Mouse (Mus musculus) intestine, embryonic 16.5 days (tissue): ENCODE results near the gene Cd300ld3. TPM values are rescaled to one million over a fixed set of nuclear protein-coding genes. Genes with fewer than 3 reads are reported as not detected.

Experiments used
- ATAC-seq: fragments of 200-750 bp; cut with Nextera tagmentation; 2 replicates; pipeline ENCODE4 v1.8.0; 2017; ENCODE audit warnings: moderate TSS enrichment, moderate library complexity
- H3K27ac ChIP-seq: fragments of 300-500 bp; sonication (generic); 2 replicates; pipeline ENCODE4 v1.5.1; 2014; ENCODE audit warnings: mild to moderate bottlenecking, low read length
- H3K27me3 ChIP-seq: fragments of 300-500 bp; sonication (generic); replicated peaks from 2 replicates; pipeline ENCODE4 v1.6.1; 2014; ENCODE audit warnings: low read length, control low read depth, mixed read lengths; ENCODE audit not compliant: control insufficient read depth, insufficient read depth
- H3K36me3 ChIP-seq: fragments of 300-500 bp; sonication (generic); 2 replicates; pipeline ENCODE4 v1.6.1; 2014; ENCODE audit warnings: low read length, control low read depth; ENCODE audit not compliant: control insufficient read depth, insufficient read depth
- H3K4me1 ChIP-seq: fragments of 300-500 bp; sonication (generic); 2 replicates; pipeline ENCODE4 v1.6.1; 2014; ENCODE audit warnings: low read length, control low read depth, mixed read lengths; ENCODE audit not compliant: control insufficient read depth, insufficient read depth
- H3K4me2 ChIP-seq: fragments of 300-500 bp; sonication (generic); 2 replicates; pipeline ENCODE4 v1.6.1; 2014; ENCODE audit warnings: low read depth, low read length, control low read depth
- H3K4me3 ChIP-seq: fragments of 300-500 bp; sonication (generic); 2 replicates; pipeline ENCODE4 v1.5.1; 2014; ENCODE audit warnings: mild to moderate bottlenecking, low read length
- H3K9ac ChIP-seq: fragments of 300-500 bp; sonication (generic); 2 replicates; pipeline ENCODE4 v1.6.1; 2014; ENCODE audit warnings: low read depth, low read length
- H3K9me3 ChIP-seq: fragments of 300-500 bp; sonication (generic); 2 replicates; pipeline ENCODE4 v1.6.1; 2016; ENCODE audit warnings: low read length, control low read depth; ENCODE audit not compliant: control insufficient read depth
- WGBS: fragments of 180-500 bp; shearing (Covaris S2); extraction: QIAGEN DNeasy Blood & Tissue Kit; methylation state at CpG from one replicate; pipeline ENCODE4 v1.1.7; 2014; 5-methylcytosine and 5-hydroxymethylcytosine counted together
- polyA plus RNA-seq: library from polyadenylated mRNA; unstranded; fragments of >200 nt; fragmentation: Nextera tagmentation; extraction: Ambion mirVana; gene quantifications from 2 replicates; pipeline ENCODE4 v1.2.1, GENCODE M21; 2015

Gene Cd300ld3
- polyA plus RNA-seq = not detected in 2 replicates

DNA sequence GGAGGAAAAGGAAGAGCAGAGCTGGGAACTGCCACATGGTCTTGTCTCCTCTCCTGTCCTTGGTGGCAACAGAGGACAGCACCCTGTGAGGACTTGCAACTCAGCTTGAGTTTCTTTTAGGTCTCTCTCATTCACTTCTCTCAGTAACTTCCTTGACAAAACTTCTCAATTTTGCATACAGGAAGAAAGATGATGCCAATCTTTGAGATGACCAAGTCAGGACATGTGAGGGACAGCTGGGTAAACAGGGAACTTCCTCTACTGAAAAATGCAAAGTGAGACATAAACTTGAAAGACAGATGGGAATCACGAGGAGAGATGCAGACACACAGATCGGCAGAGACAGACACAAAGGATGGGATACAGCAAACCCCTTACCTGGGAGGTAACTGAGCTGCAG lies at the start of gene Cd300ld3:
Gene Cd300ld3 (minus strand): TSS at position 151 of the 400 bp plus-strand sequence.
- H3K36me3 ChIP-seq = no peaks in the 10 kb centered on the region
- H3K9ac ChIP-seq = no peak within 1 kb of the TSS
- no peak for ATAC-seq
- H3K4me2 ChIP-seq = no peak within 1 kb of the TSS
- 79% methylated on average over 2 of the region's 2 CpGs for WGBS
- H3K4me3 ChIP-seq = no peak within 1 kb of the TSS
- H3K9me3 ChIP-seq = no peaks in the 10 kb centered on the region
- no peaks in the 10 kb centered on the region for H3K27me3 ChIP-seq
- H3K27ac ChIP-seq = no peak within 1 kb of the TSS
- H3K4me1 ChIP-seq = no peaks in the 10 kb centered on the region

DNA sequence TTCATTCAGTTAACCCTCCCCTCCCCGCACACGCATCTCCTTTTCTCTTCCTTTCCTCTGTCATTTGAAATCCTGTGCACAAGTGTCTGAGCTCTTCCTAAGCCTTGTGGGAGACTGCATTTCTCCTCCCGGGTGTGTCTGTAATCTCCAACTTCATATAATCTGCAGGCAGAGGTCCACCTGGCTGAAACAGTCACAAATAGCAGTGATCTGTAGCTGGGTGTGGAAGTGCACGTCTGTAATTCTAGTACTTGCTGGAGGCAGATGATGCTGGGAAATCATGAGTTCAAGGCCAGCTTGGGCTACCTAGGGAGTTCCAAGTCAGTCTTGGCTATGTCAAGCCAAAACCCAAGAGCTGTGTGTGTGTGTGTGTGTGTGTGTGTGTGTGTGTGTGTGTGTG lies 43.9 kb upstream of the Cd300ld3 start:
- WGBS = 12% methylated on average over 4 of the region's 4 CpGs

DNA sequence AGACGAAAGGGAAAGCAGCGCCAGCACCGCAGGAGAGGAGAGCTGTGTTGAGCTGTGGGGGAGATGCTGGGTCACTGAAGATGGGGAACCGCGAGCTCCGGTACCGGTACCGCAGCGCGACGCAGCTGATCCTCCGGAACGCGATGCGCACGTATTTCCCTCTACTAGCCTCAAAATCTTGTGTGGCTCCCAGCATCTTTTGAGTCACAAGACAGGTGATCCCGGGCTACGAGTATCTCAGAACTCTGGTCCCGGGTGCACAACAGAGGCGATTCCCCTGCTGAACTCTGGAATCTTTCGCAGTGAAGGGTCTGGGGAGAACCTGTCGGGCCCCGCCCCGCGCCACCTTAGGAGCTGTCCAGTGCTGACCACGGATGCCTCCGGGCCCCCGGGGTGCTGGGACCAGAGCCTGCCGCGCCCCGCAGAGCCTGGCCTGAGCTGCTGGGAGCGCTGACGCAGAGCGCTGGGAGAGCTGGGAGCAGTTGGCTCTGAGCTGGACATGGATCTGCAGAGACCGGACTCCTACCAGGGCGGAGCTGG lies 43.2 kb upstream of the Cd300ld3 start, which contains the start of gene Rab37:
Gene Rab37 (plus strand): TSS at position 70 of the 540 bp plus-strand sequence.
- Histone ChIP-seq H3K4me1 (0 out of 2 replicates have a peak, but pooled peaks cover 4% of the 10 kb centered on the region), H3K4me3 (0 out of 2 replicates have a peak within 1 kb of the TSS, but pooled peaks have one; percentile 7)
- 2% methylated on average over 36 of the region's 36 CpGs for WGBS

More for the DNA sequence above, 43.9 kb upstream of the Cd300ld3 start:
- H3K9me3 ChIP-seq = no peaks in the 10 kb centered on the region
- no peak overlapping the region for H3K4me2 ChIP-seq
- peaks cover 9% of the 10 kb centered on the region; the same call in 1 of the 2 replicates for H3K27me3 ChIP-seq
- H3K9ac ChIP-seq = no peak overlapping the region
- no peak overlapping the region for H3K4me3 ChIP-seq
- no peak overlapping the region for H3K27ac ChIP-seq
- ATAC-seq = no peak
- H3K4me1 ChIP-seq = 0 out of 2 replicates have a peak, but pooled peaks cover 4% of the 10 kb centered on the region
- no peaks in the 10 kb centered on the region for H3K36me3 ChIP-seq

DNA sequence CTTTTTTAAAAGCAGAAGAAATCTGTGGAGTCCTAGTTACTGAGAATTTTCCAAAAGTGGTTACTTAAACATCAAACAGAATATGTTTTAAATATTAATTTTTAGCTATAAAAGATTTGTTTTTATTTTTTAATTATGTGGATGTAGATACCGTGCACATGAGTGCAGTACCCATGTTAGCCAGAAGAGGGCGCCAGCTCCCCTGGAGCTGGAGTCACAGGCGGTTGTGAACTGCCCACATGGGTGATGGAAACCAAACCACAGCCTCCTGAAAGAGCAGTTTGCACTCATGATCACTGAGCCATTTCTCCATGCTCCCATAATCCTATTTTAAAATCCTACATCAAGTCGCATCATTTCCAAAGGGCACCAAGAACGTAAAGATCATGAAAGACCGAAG lies 41.6 kb upstream of the Cd300ld3 start:
- ATAC-seq = no peak

More for the DNA sequence above, 43.2 kb upstream of the Cd300ld3 start, which contains the start of gene Rab37:
- Histone ChIP-seq H3K27me3 (peaks cover 9% of the 10 kb centered on the region; the same call in 1 of the 2 replicates), H3K27ac (no peak within 1 kb of the TSS), H3K9ac (peak within 1 kb of the TSS; percentile 21; the same call in 1 of the 2 replicates), H3K36me3 (no peaks in the 10 kb centered on the region), H3K9me3 (no peaks in the 10 kb centered on the region), H3K4me2 (0 out of 2 replicates have a peak within 1 kb of the TSS, but pooled peaks have one; percentile 10)
- peak; percentile 48; the same call in 1 of the 2 replicates for ATAC-seq

DNA sequence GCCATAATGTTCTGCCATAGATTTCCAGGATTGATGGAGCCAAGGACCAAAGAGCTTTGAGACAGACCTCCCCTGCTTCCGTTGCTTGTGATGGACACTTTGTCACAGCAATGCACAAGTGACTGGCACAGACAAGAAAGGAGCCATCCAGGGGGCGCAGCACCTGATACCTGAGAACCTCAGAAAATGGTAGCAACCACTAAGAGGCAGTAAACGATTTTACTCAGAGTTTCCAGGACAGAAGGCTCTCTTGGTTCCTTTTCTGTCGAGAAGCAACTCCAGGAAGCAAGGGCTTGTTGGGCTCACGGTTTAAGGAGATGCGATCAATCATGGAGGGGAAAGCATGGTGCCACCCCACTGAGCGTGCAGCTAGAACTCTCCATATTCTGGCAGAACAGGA lies 38.0 kb upstream of the Cd300ld3 start:
- H3K27ac ChIP-seq = no peak overlapping the region
- no peaks in the 10 kb centered on the region for H3K9me3 ChIP-seq
- 0 out of 2 replicates have a peak, but pooled peaks cover under 1% of the 10 kb centered on the region for H3K4me1 ChIP-seq
- no peak overlapping the region for H3K4me2 ChIP-seq
- H3K36me3 ChIP-seq = no peaks in the 10 kb centered on the region
- H3K27me3 ChIP-seq = peaks cover under 1% of the 10 kb centered on the region; the same call in 1 of the 2 replicates
- ATAC-seq = no peak
- H3K4me3 ChIP-seq = no peak overlapping the region
- 51% methylated on average over 7 of the region's 7 CpGs for WGBS
- H3K9ac ChIP-seq = no peak overlapping the region

More for the DNA sequence above, 41.6 kb upstream of the Cd300ld3 start:
- H3K27me3 ChIP-seq = peaks cover 9% of the 10 kb centered on the region; the same call in 1 of the 2 replicates
- H3K4me1 ChIP-seq = 0 out of 2 replicates have a peak, but pooled peaks cover 4% of the 10 kb centered on the region
- H3K4me2 ChIP-seq = no peak overlapping the region
- no peak overlapping the region for H3K4me3 ChIP-seq
- H3K36me3 ChIP-seq = no peaks in the 10 kb centered on the region
- 66% methylated on average over 6 of the region's 6 CpGs for WGBS
- no peak overlapping the region for H3K9ac ChIP-seq
- no peaks in the 10 kb centered on the region for H3K9me3 ChIP-seq
- H3K27ac ChIP-seq = no peak overlapping the region

DNA sequence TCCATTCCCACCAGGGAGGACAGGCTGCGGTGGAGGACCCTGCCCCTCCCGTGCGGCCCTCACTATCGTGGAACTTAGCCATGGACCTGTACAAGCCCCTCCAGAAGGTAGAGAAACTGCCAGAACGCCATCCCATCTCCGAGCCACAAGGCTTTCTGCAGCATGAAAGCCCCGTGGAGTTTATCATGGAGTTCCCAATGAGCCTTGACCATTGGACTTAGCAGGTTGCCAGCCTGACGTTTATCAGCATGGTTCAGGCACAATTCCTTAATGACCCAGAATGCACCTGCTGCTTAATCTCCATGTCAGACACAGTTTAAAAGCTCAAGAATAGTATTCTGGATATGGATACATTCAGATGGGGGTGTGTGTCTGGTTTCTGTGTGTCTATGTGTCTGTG lies 36.9 kb upstream of the Cd300ld3 start:
- 0 out of 2 replicates have a peak overlapping the region, but pooled peaks have one; percentile 4 for H3K9ac ChIP-seq
- no peaks in the 10 kb centered on the region for H3K9me3 ChIP-seq
- no peak overlapping the region for H3K4me2 ChIP-seq
- no peaks in the 10 kb centered on the region; the same call in 1 of the 2 replicates for H3K27me3 ChIP-seq
- no peaks in the 10 kb centered on the region for H3K4me1 ChIP-seq
- no peak overlapping the region; the same call in 1 of the 2 replicates for H3K27ac ChIP-seq
- 52% methylated on average over 8 of the region's 8 CpGs for WGBS
- no peaks in the 10 kb centered on the region for H3K36me3 ChIP-seq
- no peak overlapping the region for H3K4me3 ChIP-seq
- peak; percentile 41 for ATAC-seq

DNA sequence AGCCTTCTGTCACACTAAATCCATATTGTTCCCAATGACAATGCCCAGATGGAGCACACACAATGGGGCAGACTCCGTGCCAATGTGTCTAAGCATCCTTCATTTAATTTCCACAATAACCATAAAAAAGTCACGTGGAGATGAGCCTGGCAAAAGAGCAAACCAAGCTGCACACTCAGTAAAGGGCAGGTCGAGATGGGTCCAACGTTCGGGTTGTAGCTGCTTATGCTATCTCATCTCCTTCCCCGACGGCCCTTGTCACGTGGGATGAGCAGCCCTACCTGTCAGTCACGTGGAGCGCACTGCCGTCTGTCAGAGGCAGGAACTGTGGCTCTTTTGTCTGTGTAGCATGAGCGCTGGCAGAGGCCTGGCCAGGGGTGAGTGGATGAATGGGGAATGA lies 36.4 kb upstream of the Cd300ld3 start:
- Histone ChIP-seq H3K9ac (0 out of 2 replicates have a peak overlapping the region, but pooled peaks have one; percentile 4), H3K4me2 (no peak overlapping the region), H3K9me3 (no peaks in the 10 kb centered on the region), H3K27me3 (no peaks in the 10 kb centered on the region; the same call in 1 of the 2 replicates), H3K27ac (no peak overlapping the region; the same call in 1 of the 2 replicates), H3K36me3 (no peaks in the 10 kb centered on the region), H3K4me3 (no peak overlapping the region), H3K4me1 (no peaks in the 10 kb centered on the region)
- 30% methylated on average over 12 of the region's 12 CpGs for WGBS
- ATAC-seq = peak; percentile 79

DNA sequence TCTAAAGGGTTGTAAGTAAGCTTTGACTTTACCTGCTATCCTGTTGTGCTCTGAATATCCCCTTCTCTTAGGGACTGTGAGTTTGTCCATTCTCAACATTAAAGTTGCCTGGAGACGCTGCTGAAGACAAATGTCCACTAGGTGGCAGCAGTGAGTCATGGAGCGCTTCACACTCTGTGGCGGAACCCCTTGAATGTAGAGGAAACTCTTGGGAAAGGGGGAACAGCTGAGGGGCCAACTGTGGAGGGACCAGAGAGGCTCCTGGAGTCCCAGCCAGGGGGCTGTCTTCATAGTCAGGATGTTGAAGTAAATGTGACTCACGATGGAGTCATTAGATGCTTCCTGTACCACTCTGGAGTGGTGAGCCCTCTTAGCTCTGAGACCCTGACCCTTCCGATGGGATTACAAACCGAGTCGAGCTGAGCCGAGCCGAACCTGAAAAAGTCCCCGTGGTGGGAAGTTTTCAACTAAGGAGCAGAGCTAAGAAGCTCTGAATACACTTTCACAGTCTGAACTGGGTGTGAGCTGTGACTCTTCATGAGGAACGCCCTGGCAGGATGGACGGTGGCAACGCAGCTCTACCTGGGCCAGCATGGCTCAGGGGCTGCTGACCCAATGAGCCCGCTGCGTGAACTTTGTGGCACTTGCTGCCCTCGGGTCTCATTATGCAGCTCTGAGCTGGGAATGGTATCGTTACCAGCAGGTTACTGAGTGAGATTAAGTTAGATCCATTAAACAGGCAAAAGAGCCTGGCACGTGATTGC lies 35.3 kb upstream of the Cd300ld3 start:
- Histone ChIP-seq H3K9ac (no peak overlapping the region), H3K4me3 (no peak overlapping the region), H3K4me2 (no peak overlapping the region), H3K27ac (no peak overlapping the region), H3K36me3 (no peaks in the 10 kb centered on the region), H3K4me1 (no peaks in the 10 kb centered on the region), H3K9me3 (no peaks in the 10 kb centered on the region), H3K27me3 (no peaks in the 10 kb centered on the region)
- WGBS = 43% methylated on average over 18 of the region's 18 CpGs
- ATAC-seq = peak; percentile 26; the same call in 1 of the 2 replicates

DNA sequence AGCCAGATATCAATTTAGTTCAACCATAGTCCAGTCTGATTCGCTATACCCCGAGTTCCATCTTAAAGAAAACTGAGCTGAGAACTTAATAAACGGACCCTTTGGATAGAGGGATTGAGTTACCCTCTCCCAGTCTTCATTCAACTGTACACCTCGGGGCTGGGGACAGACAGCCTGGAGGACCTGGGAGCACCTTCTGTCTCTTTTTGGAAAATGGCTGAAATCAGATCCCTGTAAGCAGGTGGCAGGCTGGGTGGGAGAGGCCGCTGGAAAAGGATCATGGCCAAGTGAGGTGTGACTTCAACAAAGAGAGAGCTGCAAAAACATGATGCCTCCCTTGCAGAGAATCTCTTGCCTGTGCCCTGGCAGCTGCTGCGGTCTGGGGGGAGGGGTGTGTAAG lies 34.0 kb upstream of the Cd300ld3 start:
- no peak overlapping the region for H3K4me3 ChIP-seq
- no peak overlapping the region for H3K4me2 ChIP-seq
- no peaks in the 10 kb centered on the region for H3K36me3 ChIP-seq
- H3K27ac ChIP-seq = no peak overlapping the region
- no peak for ATAC-seq
- no peaks in the 10 kb centered on the region for H3K9me3 ChIP-seq
- no peak overlapping the region for H3K9ac ChIP-seq
- no peaks in the 10 kb centered on the region for H3K27me3 ChIP-seq
- whole genome bisulfite sequencing = 71% methylated on average over 6 of the region's 6 CpGs
- no peaks in the 10 kb centered on the region for H3K4me1 ChIP-seq
